Mouse (Mus musculus) lung, postnatal 4 days (tissue): ENCODE data around the gene Cdrt4.

Source experiments
- DNase-seq, 2 experiments: peaks; one replicate each; pipeline ENCODE4 v3.0.0; 2021

Cdrt4 gene

DNA sequence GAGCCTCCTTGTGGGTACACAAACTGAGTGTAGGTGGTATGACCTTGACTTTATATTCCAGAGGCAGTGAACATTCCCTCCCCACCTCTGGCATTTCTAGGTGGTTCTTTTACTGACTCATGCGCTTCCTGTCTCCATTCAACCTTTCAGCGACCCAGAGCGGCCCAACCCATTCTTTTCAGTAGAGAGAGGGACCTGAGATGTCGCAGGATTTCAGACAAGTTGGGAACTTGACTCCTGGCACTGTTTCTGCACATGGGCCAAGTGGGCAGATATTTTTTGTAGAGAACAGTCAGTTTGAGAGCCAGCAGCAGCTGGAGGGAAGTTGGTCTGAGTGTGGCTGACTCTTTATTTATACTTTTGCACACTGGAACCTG, 45.5 kb downstream of the Cdrt4 start:
- peak; percentile 20 to 54 for DNase-seq

DNA sequence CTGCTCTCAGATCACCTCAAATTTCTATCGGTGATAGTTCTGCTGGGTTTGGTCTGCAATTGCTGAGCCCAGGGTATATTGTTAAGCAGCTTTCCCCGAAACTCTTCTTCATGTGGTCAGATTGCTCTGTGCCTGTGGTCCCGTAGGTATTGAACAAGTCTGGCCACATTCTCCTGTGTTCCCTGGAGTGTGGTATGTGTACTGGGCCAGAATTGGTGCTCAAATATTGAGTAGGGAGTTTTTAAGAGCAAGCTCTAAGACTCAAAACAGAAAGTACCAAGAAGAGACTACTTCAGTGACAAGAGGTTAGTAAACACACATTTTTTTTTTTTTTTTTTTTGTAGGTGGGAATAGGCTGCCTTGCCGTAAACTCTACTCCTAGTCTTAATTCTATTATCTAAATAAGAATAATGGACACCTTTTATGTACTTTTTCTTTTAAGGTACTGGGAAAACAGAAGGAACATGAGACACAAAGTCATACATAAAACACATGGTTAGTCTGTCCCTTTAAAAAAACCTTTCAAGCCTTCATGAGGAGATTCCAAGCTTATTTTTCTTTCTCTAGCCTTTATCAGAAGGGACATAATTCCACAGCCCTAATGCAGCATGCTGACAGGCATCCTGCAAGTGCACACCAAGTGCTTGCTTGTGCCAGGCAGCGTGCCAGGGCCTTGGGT, 46.2 kb downstream of the Cdrt4 start:
- peak in 1 of 2 experiments; percentile 24 for DNase-seq

DNA sequence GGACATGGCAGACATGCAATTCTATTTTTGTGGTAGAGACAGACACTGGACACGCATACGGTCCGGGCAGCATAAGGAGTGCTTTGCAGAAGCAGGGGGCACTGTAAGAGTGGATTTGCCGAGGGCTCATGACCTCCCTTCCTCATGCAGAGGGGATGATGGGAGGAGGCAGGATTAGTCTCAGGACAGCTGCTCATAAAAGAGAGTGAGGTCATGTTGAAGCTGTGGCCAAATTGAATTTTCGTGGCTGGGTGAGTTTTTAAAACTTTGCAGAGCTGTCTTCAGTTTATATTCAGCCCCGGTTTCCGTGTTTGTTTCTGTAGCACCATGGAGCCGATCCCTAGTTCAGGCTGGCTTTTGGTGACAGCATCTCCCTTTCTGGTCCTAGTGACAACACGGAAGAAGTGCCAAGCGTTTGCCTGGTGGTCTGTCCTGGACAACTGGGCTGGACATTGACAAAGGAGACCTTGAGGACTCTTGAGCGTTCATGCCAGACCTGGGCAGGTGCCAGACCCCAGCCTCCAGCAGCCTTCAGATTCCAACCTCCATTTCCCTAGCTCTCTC, 46.8 kb downstream of the Cdrt4 start:
- DNase-seq = peak; percentile 60 to 80

DNA sequence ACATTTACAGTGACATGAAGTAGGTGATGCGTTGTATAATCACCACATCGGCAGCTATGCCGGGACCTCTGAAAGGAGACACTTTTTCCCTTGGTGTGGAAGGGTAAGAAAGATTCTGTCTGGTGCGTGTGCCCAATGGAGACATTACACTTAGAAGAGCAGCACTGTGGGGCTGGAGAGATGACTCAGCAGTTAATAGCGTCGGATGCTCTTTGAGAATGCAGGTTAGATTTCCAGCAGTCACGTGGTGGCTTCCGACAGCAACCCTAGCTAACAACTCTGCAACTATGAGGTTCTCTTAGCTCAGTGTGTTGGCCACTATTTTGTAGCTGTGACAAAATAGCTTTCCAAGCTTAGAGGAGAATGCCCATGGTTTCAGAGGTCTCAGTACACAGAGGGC, 49.1 kb downstream of the Cdrt4 start:
- no peak for DNase-seq

DNA sequence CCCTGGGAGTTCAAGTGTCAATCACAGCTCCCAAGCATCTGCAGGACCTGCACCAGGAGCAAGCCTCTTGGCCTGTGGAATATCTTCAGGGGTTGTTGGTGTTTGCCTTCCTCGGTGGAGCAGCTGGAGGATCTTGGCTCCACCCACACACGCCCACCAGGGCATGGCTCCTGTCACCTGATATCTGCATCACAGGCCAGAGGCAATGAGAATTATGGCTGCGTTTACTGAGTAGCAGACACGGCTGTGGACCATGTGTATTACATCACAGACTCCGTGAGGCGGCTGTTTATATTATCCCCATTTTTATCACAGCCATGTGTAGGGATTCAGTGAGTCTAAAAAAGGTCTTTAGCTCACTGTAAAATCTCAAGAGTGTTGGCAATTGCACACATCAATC, 53.6 kb downstream of the Cdrt4 start:
- no peak for DNase-seq

DNA sequence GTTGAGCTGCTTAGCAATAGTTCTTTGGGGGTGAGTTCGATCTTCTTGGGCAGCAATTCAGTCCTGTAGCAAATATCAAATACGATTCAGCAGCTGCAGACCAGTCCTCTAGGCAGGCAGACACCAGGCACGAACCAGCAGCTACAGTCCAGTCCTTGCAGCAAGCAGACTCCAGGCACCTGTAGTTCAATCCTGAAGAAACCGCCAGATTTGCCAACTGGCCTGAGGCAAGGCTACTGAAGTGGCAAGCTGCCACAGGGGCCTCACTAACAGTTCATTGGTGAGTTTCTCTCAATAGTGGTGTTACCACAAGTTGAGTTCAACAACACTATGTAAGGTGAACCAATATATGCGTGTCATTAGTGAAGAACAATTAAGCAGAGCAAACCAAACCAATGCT, 56.4 kb downstream of the Cdrt4 start:
- no peak for DNase-seq

DNA sequence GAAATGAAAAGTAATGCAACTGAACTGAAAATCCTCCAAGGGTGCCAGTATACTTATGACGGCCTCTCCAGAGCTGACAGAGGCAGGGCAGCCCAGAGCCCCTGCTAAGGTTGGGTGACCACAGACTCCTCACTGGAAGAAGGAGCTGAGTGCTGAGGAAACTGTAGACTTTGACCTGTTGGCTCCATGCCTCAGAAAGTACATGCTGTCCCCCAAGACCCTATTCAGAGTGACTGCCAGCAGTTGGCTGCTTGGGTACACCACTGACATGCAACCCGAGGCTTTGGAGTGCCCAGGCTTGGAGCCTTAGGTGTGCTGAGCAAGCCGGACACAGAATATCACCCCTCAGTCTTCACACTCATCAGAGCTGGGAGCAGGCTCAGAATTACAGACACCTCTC, 57.0 kb downstream of the Cdrt4 start:
- no peak for DNase-seq

DNA sequence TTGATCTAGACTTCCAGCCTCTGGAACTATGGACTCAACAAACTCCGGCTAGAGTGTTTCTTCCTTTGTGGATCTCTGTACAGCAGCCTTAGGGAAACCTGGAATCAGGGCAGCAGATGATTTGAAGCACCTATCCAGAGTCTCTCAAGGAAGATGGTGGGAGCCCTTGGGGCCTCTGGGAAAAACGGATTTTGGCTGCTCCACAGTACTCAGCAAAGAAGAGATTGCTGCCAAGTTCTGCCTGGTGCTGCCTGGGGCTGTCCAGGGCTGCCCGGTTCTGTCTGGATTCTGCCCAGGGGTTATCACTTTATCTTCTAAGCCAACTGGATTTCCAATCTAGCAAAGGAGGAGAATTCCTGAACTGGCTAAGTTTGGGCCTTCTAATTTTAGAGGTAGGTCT, 58.8 kb downstream of the Cdrt4 start:
- no peak for DNase-seq

DNA sequence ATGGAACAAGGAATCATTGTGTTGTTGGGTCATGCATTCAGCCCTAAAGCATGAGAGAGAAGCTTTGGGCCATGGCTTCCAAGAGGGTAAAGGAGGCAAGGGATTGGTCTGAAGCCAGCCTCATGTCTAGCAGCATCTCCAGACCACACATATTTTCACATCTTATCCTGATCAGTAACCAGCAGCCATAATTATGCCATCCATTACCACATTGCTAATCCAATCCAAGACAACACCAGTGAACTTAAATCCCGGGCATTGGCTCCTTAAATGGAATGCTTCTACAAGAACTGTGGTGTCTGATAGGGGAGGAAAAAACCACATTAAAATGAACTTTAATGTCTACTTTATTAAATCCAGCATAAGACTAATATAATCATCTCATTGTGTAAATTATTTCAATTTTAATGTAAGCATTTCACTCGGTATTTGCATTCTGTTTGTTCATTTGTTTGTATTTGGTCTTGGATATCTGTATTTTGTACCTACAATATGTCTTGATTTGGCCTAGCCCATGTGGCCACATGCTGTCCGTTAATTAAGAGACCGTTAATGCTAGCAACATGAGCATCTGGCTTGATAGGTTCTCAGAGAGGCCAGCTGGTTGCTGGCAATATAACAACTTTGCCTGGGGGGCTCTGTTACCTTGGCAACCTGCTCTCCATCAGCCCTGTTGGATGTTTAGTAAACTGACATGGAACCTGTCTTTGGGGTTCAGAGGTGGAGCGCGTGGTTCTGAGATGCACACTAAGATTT, 66.5 kb downstream of the Cdrt4 start:
- no peak for DNase-seq

DNA sequence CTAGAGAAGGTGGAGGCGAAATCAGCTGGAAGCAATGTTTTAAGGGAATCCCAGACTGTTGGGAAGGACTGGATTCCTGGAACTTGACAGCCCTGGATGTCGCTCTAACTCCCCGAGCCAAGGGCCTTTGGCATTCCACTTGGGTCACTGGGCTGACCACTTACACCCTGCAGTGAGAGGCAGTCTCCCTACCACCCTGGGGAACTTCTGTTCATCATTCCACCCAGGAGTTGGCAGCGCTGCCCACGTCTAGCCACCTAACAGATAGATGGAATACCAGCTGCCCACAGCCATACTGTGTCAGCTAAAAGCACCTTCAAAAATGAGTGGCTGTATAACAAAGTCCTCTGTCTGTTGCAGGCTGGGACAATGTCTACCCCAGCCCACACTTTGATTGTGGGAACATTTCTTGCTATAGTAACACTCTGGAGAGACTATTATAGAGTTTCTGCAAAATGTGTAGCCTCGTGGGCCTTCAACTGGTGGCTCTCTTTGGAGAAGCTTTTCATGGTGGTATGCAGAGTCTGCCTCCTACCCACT, 67.2 kb downstream of the Cdrt4 start:
- DNase-seq = peak in 1 of 2 experiments; percentile 70

DNA sequence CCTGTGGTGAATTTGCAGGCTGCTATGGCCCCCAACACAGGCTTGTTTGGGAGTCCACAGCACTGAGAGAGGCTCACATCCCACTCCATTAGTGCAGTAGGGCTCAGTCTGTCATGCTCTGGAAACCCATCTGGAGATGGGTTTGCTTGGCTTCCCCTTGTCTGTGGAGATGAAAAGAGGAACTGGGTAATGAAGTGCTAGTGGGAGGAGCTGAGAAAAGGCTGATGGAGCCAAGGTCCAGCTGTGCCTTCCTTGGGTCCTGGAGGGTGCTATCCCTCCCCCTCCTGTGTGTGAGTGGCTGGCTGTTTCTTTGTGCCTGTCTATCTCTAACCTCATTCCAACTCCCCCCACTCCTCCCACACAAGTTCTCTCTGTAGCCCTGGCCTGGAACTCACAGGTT, 69.6 kb downstream of the Cdrt4 start:
- peak; percentile 73 to 88 for DNase-seq

DNA sequence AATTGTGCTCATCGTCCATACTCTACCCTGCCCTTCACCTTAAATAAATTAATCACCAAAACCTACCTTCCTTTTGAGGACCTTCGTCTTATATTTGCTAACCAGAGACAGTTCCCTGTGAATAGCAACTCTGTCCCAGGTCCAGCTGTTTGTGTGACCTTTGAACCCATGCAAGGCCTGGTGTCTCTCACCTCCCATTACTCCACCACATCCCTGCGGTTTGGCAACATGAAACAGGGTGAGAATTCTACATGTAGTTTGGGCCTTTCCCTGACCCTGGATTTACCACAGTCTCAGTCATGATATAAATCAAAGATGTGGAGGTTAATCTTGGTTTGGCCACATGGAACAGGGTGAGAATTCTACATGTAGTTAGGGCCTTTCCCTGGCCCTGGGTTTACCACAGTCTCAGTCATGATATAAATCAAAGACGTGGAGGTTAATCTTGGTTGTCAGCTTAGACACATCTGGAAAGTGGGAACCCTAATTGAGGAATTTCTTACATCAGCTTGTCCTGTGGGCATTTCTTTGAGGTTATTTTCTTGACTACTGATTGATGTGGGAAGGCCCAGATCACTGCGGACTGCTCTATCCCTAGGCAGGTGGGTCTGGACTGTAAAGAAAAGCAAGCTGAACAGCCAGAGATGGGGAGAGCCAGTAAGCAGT, 70.3 kb downstream of the Cdrt4 start:
- no peak for DNase-seq

DNA sequence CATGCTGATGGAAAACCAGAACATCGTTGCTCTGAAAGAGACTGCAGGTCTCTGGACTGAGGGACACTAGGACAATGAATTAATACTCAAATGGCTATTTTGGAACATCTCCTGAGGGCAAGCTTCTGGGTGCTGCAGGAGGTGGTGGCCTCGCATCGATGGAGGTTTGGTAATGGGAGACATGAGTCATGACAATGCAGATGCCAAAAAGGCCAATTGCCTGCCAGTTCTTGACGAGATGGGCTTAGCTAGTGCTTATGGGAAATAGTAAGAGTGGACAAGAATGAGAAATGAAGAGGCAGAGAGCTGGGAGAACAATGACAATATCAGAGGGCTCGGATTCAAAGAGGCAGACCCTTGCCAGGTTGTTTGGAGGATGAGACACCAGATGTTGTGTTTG, 72.5 kb downstream of the Cdrt4 start:
- DNase-seq = peak; percentile 54 to 62

DNA sequence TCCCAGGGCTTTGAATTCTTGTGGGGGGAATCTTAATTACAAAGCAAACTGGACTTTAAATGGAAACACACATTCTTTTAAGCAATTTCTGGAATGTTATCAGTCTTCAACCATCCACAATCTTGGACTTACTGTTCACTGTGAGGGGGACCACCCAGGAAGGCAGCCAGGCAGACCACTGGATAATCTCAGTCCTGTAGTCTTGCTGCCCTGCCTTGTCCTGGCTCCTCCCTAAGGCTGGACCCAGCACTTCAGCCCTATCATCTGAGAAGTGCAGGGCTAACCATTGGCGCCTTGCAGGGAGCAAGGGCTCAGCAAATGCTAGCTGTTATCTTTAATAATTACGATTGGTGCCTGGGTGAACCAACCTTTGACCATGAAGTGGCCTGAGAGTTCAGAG, 73.1 kb downstream of the Cdrt4 start:
- peak; percentile 48 to 83 for DNase-seq

DNA sequence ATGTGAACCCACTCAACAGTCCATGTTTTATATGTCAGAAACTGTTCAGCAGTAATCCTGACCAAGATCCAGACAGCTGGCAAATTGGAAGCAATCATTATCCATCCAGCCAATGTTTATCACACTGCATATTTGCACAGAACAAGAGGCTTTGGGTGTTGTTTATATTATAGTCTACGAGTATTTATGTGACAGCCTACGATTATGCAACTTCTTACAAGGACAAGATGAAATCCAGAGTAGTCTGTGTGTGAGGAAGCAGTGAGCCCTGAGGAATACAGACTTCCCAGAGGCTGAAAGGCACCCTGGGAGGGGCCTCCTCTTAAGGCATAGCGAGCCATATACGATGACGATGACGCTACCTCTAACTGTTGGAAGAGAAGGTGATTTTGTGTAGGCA, 74.5 kb downstream of the Cdrt4 start:
- DNase-seq = peak; percentile 43 to 45

DNA sequence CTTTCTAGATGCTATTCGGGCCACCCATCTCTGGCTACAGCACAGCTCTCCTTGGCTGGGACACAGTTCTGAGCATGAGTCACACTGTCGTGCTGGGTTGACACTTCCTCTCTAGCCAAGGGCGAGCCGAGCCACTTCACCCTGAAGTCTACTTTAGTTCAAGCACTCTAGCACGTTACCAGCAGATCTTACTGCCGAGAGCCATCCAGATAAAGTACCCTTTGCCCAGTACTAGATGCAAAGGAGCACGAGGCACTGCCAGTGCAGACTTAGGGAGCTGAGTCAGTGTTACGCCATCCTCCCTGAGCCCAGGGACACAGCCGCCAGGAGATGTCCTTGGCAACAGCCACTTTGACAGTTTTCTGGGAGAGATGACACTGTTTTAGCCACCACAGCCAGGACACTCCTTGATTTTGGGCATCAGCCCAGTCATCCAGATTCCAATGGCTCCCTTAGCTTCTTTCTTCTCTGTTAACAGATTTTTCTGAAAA, 75.7 kb downstream of the Cdrt4 start:
- DNase-seq = peak; percentile 76 to 88

DNA sequence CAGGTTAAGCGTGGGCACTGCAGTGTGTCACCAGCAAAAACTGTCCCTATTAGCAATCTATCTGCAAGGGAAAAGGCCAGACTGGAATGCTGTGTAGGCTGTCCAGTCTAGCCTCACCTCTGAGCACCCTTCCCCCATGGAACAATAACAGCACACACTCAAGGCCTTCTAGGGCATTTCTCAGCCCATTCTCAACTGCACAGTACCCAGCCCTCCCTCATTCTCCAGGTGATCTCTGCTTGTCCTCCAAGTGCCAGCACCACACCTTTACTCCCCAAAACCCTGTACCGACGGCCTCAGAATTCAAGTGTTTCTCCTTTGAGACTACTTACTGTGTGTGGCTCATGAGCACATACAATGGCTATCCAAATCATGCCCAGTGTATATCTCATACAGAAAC, 77.1 kb downstream of the Cdrt4 start:
- no peak for DNase-seq

DNA sequence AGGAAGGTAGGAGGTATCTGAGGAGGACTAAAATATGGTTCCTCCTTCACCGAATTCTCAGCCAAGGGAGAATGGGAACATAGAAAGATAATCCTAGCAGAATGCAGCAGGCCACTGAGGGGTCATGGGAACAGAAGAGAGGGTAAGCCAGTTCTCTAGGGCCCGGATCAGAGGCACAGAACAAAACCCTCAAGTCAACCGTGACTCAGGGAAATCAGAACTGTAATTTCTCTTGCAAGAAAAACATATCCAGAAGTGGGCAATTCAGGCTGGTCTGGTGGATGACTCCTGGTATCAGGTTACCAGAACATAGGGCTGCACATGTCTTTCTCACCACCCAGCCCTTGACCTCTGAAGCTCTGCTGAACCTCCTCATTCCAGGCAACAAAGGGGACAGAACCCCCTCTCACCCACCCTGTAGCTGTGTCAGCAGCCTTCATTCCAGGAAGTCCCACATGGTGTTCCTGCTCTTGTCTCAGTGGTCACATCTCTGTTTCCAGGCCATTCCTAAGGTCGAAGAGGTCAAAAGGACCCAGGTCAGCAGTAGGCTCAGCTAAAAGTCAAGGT, 78.2 kb downstream of the Cdrt4 start:
- DNase-seq = no peak

DNA sequence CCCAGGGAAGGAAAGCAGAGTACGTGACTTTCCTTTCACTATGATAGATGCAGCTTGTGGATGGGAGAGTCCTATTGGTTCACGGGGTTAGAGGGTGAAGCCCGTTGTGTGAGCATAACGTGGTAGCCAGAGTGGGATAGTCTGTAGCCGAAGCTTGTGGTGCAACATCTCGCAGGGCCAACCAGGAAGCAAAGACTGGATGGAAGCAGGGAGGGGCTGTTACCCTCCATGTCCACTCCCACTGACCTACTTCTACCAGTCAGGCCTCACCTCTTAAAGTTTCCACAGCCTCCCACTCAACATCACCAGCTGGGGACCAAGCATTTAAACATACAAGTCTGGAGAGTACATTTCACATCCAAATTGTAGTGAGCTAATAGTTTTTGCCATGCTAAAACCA, 78.7 kb downstream of the Cdrt4 start:
- peak; percentile 36 to 43 for DNase-seq

DNA sequence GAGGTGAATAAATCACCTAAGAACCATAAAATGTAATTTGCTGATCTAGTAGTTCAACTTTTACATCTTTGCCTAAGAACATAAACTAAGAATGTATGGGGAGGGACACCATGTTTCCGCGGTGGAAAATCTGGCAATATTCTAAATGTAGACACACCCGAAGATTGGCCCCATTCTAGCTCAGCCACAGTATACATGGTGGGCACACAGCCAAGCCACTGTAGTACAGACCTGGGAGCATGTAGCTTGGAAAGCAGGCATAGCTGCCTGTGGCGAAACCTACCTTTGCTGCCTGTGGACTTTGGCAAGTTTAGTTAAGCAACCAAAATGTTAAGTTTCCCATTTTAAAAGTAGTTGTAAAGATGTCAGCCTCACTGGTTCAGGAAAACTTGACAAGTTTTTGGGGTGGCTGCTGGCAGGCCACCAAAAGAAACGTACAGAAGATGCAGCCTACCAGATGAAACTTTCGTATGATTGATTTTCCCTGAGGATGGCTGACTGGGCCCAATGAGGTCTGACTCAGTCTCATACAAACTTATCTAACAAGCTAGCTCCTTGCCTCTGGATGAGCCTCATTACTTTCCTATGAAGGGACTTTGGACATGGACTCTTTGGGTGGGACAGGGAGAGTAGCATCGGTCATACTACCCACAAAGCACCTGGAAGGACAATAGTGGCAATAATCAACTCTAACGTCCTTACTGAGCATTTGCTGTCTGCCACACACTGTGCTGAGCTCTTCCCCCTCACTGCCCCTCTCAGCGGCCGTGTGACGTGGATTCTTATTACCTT, 84.6 kb downstream of the Cdrt4 start:
- DNase-seq = no peak

DNA sequence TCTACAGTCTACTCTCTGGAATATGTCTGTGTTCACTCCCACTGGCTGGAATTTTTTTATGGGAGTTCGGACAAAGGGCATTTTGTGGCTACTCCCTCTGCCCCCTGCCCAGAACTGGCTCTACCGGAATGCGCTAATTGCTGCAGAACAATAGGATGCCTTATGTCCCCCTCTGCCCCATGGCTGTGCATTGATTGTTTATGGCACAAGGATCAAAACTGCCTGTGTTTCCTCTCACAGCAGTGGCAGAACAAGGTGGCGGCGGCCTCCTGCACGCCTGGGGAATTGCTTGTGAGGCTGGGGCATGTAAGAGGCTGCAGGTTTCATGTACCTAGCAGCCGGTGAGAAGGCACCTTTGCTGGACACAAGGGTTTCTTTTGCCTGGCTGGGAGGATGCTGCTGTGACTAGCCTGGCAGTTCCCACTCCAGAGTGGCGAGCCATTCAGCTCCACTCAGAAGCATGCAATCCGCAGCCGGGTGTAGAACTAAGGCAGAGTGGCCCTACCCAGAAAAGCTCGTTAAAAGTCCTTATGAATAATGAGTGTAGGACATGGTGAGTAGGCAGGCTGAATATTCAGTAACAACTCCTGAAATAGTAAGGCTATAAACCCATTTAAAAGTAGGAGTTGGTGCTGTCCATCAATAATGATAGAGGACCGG, 89.1 kb downstream of the Cdrt4 start:
- DNase-seq = no peak
